Mouse (Mus musculus): ENCODE measurements at regions not wholly inside any gene's neighbourhood (a gene's known extent, or its start where the extent isn't known, plus 50 kb on each side); places are given as distances from the start of the nearest gene placed in this dataset.

DNA sequence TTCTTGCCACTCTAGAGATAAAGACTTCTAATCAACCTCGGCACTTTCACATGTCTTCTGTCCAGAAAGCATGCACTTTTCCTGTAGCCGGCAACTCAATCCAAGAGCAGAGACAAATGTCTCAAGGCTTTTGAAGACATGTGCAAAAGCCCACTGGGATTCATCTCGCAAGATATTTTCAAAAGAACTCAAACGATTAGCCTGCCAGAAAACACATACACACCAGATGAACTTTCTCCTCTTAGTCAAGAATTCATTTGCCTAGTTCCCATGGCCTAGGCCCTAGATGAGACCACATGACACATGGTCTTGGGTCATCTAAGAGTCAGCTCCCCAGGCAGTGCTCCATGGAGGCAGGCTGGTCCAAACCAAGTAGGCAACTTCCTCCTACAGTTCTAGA lies 293.8 kb upstream of the Tnp1 start:
- TF ChIP-seq CTCF (IDR thresholded peaks at IDR 0.05; ENCODE audit: control insufficient read depth, insufficient read depth, insufficient read length): no peak
- TF ChIP-seq USF1 (IDR thresholded peaks at IDR 0.05; ENCODE audit: low read depth): no peak

Data from C2C12 (cell line).